Mouse (Mus musculus): ENCODE results near the gene Mars. TPM values are rescaled to one million over a fixed set of nuclear protein-coding genes. Genes with fewer than 3 reads are reported as not detected.

Gene Mars
- total RNA-seq, 2 experiments from 2014 or later: 49.6 to 50.1 TPM

DNA sequence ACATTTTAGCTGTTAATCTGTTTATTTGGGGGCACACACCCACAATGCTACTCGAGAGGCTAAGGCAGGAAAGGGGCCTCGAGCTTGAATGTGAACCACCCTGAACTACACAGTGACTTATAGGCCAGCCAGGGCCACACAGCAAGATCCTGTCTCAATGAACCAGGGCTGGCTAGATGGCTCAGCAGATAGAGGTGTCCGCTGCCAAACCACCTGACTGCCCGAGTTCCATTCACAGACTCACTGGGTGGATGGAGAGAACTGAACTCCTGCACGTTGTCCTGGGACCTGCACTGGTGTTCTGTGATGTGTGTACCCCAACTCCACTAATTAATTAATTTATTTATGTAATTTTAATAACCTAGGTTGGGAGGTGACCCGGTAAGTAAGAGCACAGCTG, 53.8 kb downstream of the Mars start:
- no peak for DNase-seq

GRCm38 (mm10) chr10:127255625-127256345, 55.8 kb downstream of the Mars start:
- DNase-seq: peak; percentile 89

DNA sequence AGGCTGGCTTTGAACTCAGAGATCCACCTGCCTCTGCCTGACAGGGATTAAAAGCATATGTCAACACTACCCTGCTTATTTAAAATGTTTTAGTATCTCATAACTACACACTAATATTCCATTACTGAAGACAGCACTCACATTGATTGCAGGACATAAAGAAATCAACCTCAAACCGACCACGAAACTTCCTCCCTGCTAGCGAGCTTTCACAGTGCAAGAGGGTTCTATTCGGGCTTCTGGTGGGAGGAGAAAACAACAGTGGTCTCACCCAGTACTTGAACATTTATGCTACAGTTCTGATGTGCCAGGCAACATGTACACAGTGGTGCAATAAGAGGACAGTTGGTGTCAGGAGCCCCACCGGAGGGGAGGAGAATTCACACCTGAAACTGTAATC, 60.8 kb downstream of the Mars start:
- no peak for DNase-seq

Other genes starting within 250 kb of the Mars start
- gene Cdk4, start 248.3 kb downstream of the Mars start, total RNA-seq (2021): 100 to 1,000 TPM; 289 to 314 TPM
- 10 to 100 TPM; 49.2 to 49.7 TPM for gene Tspan31, start 241.5 kb downstream of the Mars start, total RNA-seq (2021)
- 1 to 10 TPM; 2.1 to 2.8 TPM for gene Agap2, start 236.5 kb downstream of the Mars start, total RNA-seq (2021)
- 10 to 100 TPM; 33.0 to 35.4 TPM for gene Os9, start 190.7 kb downstream of the Mars start, total RNA-seq (2021)
- gene B4galnt1, start 146.6 kb downstream of the Mars start, total RNA-seq (2021): 1 to 10 TPM; 2.2 to 2.7 TPM
- 10 to 100 TPM; 25.7 to 31.8 TPM for gene Slc26a10, start 131.1 kb downstream of the Mars start, total RNA-seq (2021)
- gene Arhgef25, start 121.7 kb downstream of the Mars start, total RNA-seq (2021): 10 to 100 TPM; 19.9 to 21.0 TPM
- gene Dtx3, start 116.1 kb downstream of the Mars start, total RNA-seq (2021): 10 to 100 TPM; 50.0 to 53.8 TPM
- 10 to 100 TPM; 25.7 to 26.6 TPM for gene Pip4k2c, start 100.2 kb downstream of the Mars start, total RNA-seq (2021)
- 1 to 10 TPM in 1 of 2 experiments, under 1 TPM in 1; 0.70 to 1.2 TPM for gene Kif5a, start 48.4 kb downstream of the Mars start, total RNA-seq (2021)
- gene Dctn2, start 45.4 kb downstream of the Mars start, total RNA-seq (2021): 100 to 1,000 TPM; 151 to 159 TPM
- 10 to 100 TPM; 41.7 to 43.2 TPM for gene Mbd6, start 22.8 kb downstream of the Mars start, total RNA-seq (2021)
- gene Arhgap9, start 10.2 kb upstream of the Mars start, total RNA-seq (2021): 1 to 10 TPM; 2.0 to 2.9 TPM
- 1 to 10 TPM; 4.0 to 4.1 TPM for gene Gli1, start 30.2 kb upstream of the Mars start, total RNA-seq (2021)
- not detected for gene Inhbe, start 42.6 kb upstream of the Mars start, total RNA-seq (2021)
- gene Inhbc, start 58.6 kb upstream of the Mars start, total RNA-seq (2021): not detected
- gene R3hdm2, start 68.5 kb upstream of the Mars start, total RNA-seq (2021): 100 to 1,000 TPM; 115 to 116 TPM
- gene Stac3, start 189.9 kb upstream of the Mars start, total RNA-seq (2021): 1 to 10 TPM; 1.8 to 1.9 TPM
- gene Ndufa4l2, start 203.2 kb upstream of the Mars start, total RNA-seq (2021): 10 to 100 TPM; 34.2 to 34.9 TPM
- gene Shmt2, start 210.7 kb upstream of the Mars start, total RNA-seq (2021): 10 to 100 TPM; 43.7 to 45.1 TPM
- under 1 TPM; 0.83 to 0.97 TPM for gene Nxph4, start 222.8 kb upstream of the Mars start, total RNA-seq (2021)